Mouse (Mus musculus) left cerebral cortex, postnatal 10 days (tissue): Measurements from ENCODE around the gene Bhlhe41. TPM values are rescaled to one million over a fixed set of nuclear protein-coding genes. Genes with fewer than 3 reads are reported as not detected.

Source experiments
- DNase-seq, 2 experiments: peaks; one replicate each; pipeline ENCODE4 v3.0.0; 2021 to 2022; ENCODE audit warnings: low spot score in 2 of 2, mixed read lengths in 1 of 2; ENCODE audit errors: extremely low spot score in 1 of 2
- intact Hi-C: fragments of 180-260 bp; cut with DNase I; formaldehyde crosslinking; loops from one replicate; pipeline ENCODE4 v1.15.1; 2025
- total RNA-seq, 2 experiments: library from RNA; stranded (reverse); gene quantifications; 2 replicates each; pipeline ENCODE4 v1.2.3; 2021

The Bhlhe41 gene
- total RNA-seq, 2 experiments from 2014 or later: 12.2 to 12.4 TPM

- intact Hi-C loops: no loop called here
- peak in 1 of 2 experiments; percentile 39 for DNase-seq
Observed at GRCm38 (mm10) chr6:145876986-145877735, 11.8 kb upstream of the Bhlhe41 start.

GRCm38 (mm10) chr6:145873354-145873753 lies 8.0 kb upstream of the Bhlhe41 start:
- no peak for DNase-seq
- intact Hi-C loops: no loop called here

GRCm38 (mm10) chr6:145872010-145872409 lies 6.7 kb upstream of the Bhlhe41 start:
- intact Hi-C loops: no loop called here

GRCm38 (mm10) chr6:145870991-145871390 lies 5.6 kb upstream of the Bhlhe41 start:
- intact Hi-C loops: no loop called here
- DNase-seq: no peak

More at GRCm38 (mm10) chr6:145872010-145872409, 6.7 kb upstream of the Bhlhe41 start:
- no peak for DNase-seq

GRCm38 (mm10) chr6:145867111-145867510 lies 1.8 kb upstream of the Bhlhe41 start:
- DNase-seq: peak in 1 of 2 experiments; percentile 11
- intact Hi-C loops: loop anchor here (5.0 to 10.0 kb wide), 2 partner anchors 65 to 298 kb away; partner anchors contain the start of gene Sspn

GRCm38 (mm10) chr6:145865886-145866851 lies 811 bp upstream of the Bhlhe41 start:
- intact Hi-C loops: loop anchor here (5.0 to 10.0 kb wide), 2 partner anchors 66 to 299 kb away; partner anchors contain the start of gene Sspn

GRCm38 (mm10) chr6:145864171-145864570 lies 1.2 kb downstream of the Bhlhe41 start:
- intact Hi-C loops: loop anchor here (5.0 to 10.0 kb wide), 2 partner anchors 301 to 408 kb away; no protein-coding TSS in a partner anchor
- peak in 1 of 2 experiments; percentile 26 for DNase-seq

More at GRCm38 (mm10) chr6:145865886-145866851, 811 bp upstream of the Bhlhe41 start:
- peak; percentile 75 to 93 for DNase-seq

GRCm38 (mm10) chr6:145863065-145863971 lies 2.0 kb downstream of the Bhlhe41 start:
- DNase-seq: peak; percentile 72 to 86
- intact Hi-C loops: loop anchor here (5.0 to 10.0 kb wide), 2 partner anchors 301 to 409 kb away; no protein-coding TSS in a partner anchor

- intact Hi-C loops: loop anchor here (5.0 to 10.0 kb wide), 2 partner anchors 302 to 410 kb away; no protein-coding TSS in a partner anchor
- DNase-seq: no peak
Observed at GRCm38 (mm10) chr6:145862739-145863064, 2.7 kb downstream of the Bhlhe41 start.

GRCm38 (mm10) chr6:145862321-145862720 lies 3.0 kb downstream of the Bhlhe41 start:
- intact Hi-C loops: loop anchor here (5.0 to 10.0 kb wide), 2 partner anchors 302 to 410 kb away; no protein-coding TSS in a partner anchor
- DNase-seq: peak in 1 of 2 experiments; percentile 8

- intact Hi-C loops: loop anchor here (5.0 to 10.0 kb wide), 2 partner anchors 303 to 411 kb away; no protein-coding TSS in a partner anchor
- DNase-seq: peak in 1 of 2 experiments; percentile 5
Observed at GRCm38 (mm10) chr6:145861462-145862227, 3.7 kb downstream of the Bhlhe41 start.

GRCm38 (mm10) chr6:145860350-145860749 lies 5.0 kb downstream of the Bhlhe41 start:
- no peak for DNase-seq
- intact Hi-C loops: loop anchor here (5.0 to 10.0 kb wide), 2 partner anchors 304 to 412 kb away; no protein-coding TSS in a partner anchor

- intact Hi-C loops: no loop called here
- no peak for DNase-seq
Observed at GRCm38 (mm10) chr6:145858414-145858813, 6.9 kb downstream of the Bhlhe41 start.

- intact Hi-C loops: no loop called here
Observed at GRCm38 (mm10) chr6:145857428-145857827, 7.9 kb downstream of the Bhlhe41 start.

GRCm38 (mm10) chr6:145855720-145856551 lies 9.4 kb downstream of the Bhlhe41 start:
- intact Hi-C loops: no loop called here
- DNase-seq: peak; percentile 96 to 97

More at GRCm38 (mm10) chr6:145857428-145857827, 7.9 kb downstream of the Bhlhe41 start:
- peak in 1 of 2 experiments; percentile 11 for DNase-seq

GRCm38 (mm10) chr6:145854756-145855155 lies 10.6 kb downstream of the Bhlhe41 start:
- intact Hi-C loops: no loop called here
- DNase-seq: peak in 1 of 2 experiments; percentile 13
